Mouse (Mus musculus): ENCODE measurements at regions not wholly inside any gene's neighbourhood (a gene's known extent, or its start where the extent isn't known, plus 50 kb on each side); places are given as distances from the start of the nearest gene placed in this dataset.

DNA sequence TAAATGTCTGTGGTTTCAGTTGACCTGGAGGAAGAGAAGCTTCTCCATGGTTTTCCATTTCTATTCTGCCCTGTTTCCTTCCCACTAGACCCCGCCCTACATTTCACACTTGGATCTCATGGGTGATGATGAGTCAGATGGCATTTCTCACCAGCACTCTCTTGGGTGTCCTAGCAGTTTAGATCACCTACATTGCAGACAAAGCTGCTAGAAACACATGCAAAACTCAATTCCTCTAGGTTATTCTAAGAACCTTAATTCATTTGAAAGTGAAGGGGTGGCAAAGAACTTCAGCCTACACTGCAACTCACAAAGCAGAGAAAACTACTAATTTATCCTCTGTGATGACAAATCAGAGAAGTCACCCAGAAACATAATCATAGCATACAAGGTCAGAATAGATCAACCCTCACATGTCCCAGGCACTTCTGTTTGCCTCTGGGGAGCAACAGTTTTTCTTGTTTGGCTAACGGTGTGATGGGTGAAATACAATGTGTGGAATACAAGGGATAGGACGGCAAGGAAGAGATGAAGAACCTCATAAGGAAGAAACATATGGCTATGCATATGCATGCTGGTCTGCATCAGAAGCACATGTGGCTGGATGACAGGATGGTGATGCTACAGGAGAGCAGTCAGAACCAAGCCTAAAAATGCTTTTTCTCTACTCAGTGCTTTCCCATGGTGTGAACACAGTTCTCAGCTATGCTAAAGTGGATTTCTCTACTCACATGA is 990.7 kb upstream of the Kif18a start:
- DNase-seq (ENCODE audit: low spot score), result peak; percentile 16

DNA sequence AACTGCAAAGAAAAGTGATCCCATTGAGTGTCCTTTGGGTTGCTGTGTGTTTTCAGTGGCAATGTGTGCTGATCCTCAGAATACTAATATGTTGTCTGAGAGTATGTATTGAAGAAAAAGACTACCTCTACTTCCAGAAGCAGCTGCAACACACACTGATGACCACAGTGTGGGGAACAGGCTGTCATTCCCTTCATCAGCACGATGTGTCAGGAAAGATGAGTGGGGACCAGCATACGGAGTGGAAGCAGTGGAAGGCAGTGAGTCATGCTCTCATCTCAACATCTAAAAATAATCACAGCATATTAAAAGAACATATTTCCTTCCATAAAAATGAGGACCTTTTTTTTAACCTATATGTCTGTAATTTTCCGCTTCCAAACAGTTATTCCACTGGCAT is 977.8 kb upstream of the Kif18a start:
- peak; percentile 23 for DNase-seq (ENCODE audit: low spot score)
